Mouse (Mus musculus): ENCODE measurements around the gene Zfp979.
"Not testable (repeated sequence)": the region's sequence is repeated elsewhere in the genome, so short reads cannot be mapped to it uniquely, and the experiment has no call there.

Zfp979 gene

GRCm38 (mm10) chr4:147642413-147642812 is at the start of gene Zfp979:
Zfp979 (minus strand) TSS chr4:147642513.
- DNase-seq (ENCODE audit: low read depth): not testable (repeated sequence)

GRCm38 (mm10) chr4:147655245-147655644 is 12.9 kb upstream of the Zfp979 start:
- DNase-seq (ENCODE audit: low read depth): not testable (repeated sequence)

- DNase-seq (ENCODE audit: low read depth): not testable (repeated sequence)
Observed at GRCm38 (mm10) chr4:147647407-147647806, 5.1 kb upstream of the Zfp979 start.

GRCm38 (mm10) chr4:147641932-147642331 is 381 bp downstream of the Zfp979 start:
- not testable (repeated sequence) for DNase-seq (ENCODE audit: low read depth)

- not testable (repeated sequence) for DNase-seq (ENCODE audit: low read depth)
Observed at GRCm38 (mm10) chr4:147633818-147634262, 8.5 kb downstream of the Zfp979 start.

GRCm38 (mm10) chr4:147606511-147606910 is 35.8 kb downstream of the Zfp979 start:
- DNase-seq (ENCODE audit: low read depth): not testable (repeated sequence)

- no peak for DNase-seq (ENCODE audit: low read depth)
Observed at GRCm38 (mm10) chr4:147605521-147605920, 36.8 kb downstream of the Zfp979 start.

- DNase-seq (ENCODE audit: low read depth): no peak
Observed at GRCm38 (mm10) chr4:147603806-147604205, 38.5 kb downstream of the Zfp979 start.

GRCm38 (mm10) chr4:147601881-147602280 is 40.4 kb downstream of the Zfp979 start:
- DNase-seq (ENCODE audit: low read depth): no peak

GRCm38 (mm10) chr4:147598831-147599230 is 43.5 kb downstream of the Zfp979 start:
- peak; percentile 11 for DNase-seq (ENCODE audit: low read depth)

GRCm38 (mm10) chr4:147597685-147598084 is 44.6 kb downstream of the Zfp979 start:
- DNase-seq (ENCODE audit: low read depth): no peak

GRCm38 (mm10) chr4:147594630-147595029 is 47.7 kb downstream of the Zfp979 start:
- not testable (repeated sequence) for DNase-seq (ENCODE audit: low read depth)

- no peak for DNase-seq (ENCODE audit: low read depth)
Observed at GRCm38 (mm10) chr4:147586511-147587473, 55.5 kb downstream of the Zfp979 start.

GRCm38 (mm10) chr4:147579371-147579770 is 62.9 kb downstream of the Zfp979 start:
- not testable (repeated sequence) for DNase-seq (ENCODE audit: low read depth)

- DNase-seq (ENCODE audit: low read depth): not testable (repeated sequence)
Observed at GRCm38 (mm10) chr4:147571156-147571555, 71.2 kb downstream of the Zfp979 start.

- no peak for DNase-seq (ENCODE audit: low read depth)
Observed at GRCm38 (mm10) chr4:147565426-147566220, 76.7 kb downstream of the Zfp979 start.

Measured in NIH3T3 (cell line).